Mouse (Mus musculus): ENCODE data around the gene Zfp964.
"Not testable (repeated sequence)": the region's sequence is repeated elsewhere in the genome, so short reads cannot be mapped to it uniquely, and the experiment has no call there.

Zfp964 gene

DNA sequence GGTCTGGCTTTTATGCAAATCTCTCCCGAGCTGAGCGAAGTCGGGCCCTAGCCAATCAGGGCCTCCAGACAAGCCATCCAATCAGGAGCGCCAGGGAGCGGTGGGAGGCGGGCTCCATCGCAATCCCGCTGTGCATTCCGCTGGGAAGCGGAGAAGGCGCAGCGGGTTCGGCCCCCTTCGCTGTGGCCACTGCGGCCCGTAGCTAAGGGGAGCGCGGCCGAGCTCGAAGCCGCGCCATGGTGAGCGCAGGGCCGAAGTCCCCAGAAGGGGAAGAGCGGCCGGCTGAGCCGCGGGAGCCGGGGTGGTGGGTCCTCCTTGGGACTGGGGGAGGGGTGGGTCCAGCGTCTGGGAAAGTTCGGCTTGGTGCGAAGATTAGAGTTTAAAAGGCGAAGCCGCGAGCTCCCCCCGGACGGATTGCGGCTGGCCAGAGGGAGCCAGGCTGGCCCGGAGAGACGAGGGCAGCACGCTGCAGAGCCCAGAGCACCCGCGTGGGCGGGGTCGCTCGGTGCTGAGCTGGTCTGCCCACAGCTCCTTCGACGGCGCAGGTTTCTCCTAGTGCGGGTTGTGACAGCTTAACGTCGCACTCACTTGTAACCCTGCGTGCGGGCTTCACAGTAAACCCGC, at the start of gene Zfp964:
Gene Zfp964 (plus strand): TSS at position 122 of the 624 bp plus-strand sequence.
- peak; percentile 47 to 69 for DNase-seq (ENCODE audit: low read depth in 2 of 2, low spot score in 2 of 2)

DNA sequence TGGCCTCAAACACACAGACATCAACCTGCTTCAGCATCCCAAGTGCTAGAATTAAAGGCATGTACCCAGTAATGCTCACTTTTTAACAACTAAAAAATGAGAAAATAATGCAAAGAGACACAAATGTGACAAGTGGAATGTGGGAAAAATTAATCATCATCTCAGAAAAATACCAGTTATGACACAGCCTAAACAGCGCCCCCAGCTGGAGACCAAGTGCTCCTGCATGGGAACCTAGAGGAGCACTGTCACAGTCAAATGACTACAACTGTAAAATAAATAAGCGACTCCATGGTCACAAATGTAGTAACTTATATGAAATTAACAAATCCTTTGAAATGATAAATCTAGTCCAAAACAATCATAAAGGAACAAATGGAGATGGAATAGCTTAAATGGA, 39.6 kb upstream of the Zfp964 start:
- DNase-seq (ENCODE audit: low read depth in 2 of 2, low spot score in 2 of 2): peak in 1 of 2 experiments; percentile 9

DNA sequence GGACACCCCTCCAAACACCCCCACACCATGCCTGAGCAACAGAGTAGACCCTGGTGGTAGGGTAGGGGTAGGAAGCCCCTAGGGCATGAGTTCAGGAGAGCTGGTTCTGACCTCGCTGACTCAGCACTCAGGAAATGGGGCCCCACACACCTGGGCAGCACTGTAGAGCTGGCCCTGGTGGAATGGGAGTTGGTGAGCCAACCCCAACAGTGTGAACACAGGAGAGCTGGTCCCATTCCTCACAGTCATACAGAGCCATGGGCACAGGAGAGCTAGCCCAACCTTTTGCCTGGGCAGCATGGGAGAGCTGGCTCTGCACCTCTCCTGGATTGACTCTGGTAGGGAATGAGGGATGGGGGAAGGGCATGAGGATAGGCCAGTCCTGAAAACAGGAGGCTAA, 36.2 kb upstream of the Zfp964 start:
- DNase-seq (ENCODE audit: low read depth in 2 of 2, low spot score in 2 of 2): no peak

DNA sequence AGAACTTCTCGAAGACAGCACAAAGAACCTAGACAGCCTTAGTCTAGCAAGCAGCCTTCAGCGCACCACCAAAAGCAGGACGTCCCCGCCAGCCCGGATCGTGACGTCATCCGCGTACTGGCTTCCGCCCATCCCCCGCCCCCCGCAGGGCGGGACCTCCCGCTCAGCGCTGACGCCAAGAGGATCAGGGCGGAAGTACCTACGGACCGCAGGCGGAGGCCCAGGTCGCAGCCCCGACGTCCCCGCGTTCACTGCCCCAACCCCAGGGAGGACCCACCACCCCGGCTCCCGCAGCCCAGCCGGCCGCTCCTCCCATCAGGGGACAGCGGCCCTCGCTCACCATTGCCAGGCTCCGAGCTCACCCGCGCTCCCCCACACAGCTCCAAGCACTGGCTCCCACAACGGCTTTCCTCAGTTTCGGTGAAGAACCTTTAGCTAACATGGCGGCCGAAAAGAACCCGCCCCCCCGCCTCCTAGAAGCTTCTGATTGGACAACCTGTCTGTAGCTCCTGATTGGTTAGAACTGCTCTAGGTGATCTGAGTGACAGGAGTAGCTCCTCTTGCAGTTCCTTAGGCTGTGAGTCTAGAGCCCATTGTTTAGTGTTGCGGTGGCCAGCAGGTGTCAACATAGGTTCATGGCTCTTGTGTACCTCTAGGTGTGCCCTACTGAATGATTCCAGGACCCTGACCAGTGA, 29.0 kb upstream of the Zfp964 start, which contains the start of gene Zfp868:
Gene Zfp868 (minus strand): TSS at position 454 of the 695 bp plus-strand sequence.
- peak; percentile 98 to 99 for DNase-seq (ENCODE audit: low read depth in 2 of 2, low spot score in 2 of 2)

DNA sequence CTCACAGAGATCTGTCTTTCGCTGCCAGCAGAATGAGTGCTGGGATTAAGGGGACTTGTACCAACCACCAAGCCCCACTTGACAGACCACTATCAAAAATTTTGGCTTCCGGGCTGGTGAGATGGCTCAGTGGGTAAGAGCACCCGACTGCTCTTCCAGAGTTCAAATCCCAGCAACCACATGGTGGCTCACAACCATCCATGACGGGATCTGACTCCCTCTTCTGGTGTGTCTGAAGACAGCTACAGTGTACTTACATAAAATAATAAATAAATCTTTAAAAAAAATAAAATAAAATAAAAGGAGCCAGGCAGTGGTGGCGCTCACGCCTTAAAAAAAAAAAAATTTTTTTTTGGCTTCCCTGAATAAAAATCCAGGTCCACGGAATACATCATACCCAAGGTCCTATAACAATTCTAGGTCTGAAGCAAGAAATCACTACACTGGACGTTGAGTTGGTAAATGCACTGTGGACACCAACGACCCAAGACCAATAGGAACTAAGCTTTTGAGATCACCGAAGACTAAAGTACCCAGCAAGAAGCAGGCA, 396 bp upstream of the Zfp964 start:
- no peak for DNase-seq (ENCODE audit: low read depth in 2 of 2, low spot score in 2 of 2)

DNA sequence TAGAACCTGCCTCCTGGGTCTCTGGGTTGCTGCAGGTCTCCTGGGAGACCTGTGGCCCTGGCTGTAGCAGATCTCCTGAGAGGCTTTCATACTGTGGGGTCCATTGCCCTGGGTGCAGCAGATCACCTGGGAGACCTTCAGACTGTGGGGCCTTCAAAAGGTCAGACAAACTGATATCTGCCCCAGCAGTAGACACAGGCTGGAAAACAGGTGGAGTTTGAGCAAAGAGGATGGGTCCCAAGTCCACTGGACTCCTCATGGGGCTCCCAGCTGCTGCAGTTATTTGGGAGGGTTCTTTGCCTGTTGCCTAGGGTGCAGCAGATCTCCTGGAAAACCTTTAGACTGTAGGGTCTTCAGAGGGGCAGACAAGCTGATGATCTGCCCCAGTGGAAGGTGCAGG, 7.0 kb downstream of the Zfp964 start:
- DNase-seq (ENCODE audit: low read depth in 2 of 2, low spot score in 2 of 2): no peak

DNA sequence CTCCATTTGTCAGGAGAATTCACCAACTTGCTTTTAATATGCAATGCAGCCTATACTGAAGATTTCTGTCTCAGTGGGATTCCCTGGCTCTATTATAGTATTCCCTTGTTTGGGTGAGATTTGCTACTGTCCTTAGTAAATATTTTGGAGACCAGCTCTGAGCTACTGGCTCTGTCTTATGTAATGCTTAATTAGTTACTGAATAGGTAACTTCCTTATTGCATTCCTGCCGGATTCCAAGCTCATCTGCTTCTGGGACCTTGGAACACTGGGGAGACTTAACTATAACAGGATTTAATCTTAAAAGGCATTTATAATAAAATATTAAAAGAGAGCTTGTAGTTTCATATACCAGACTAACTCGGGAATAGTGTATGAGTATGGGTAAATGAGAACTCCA, 10.8 kb downstream of the Zfp964 start:
- not testable (repeated sequence) for DNase-seq (ENCODE audit: low read depth in 2 of 2, low spot score in 2 of 2)

DNA sequence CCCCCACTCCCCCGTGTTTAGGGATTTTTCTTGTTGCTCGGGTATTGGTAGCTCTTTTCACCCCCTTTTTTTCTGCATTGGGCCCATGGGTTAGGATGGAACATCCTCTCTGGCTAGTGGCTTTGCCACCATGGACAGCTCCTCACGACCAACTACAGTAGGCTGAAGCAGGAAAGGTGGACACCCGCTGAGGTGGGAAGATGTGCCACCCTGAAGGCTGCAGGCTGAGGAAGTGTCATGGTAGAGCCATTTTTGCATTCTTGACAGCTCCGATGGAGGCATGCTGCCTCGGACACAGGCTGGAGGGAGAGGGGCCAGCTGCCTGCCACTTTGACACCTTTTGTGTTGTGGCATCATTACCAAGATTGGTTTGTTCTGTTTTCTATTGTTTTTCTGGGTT, 47.5 kb downstream of the Zfp964 start:
- no peak for DNase-seq (ENCODE audit: low read depth in 2 of 2, low spot score in 2 of 2)

DNA sequence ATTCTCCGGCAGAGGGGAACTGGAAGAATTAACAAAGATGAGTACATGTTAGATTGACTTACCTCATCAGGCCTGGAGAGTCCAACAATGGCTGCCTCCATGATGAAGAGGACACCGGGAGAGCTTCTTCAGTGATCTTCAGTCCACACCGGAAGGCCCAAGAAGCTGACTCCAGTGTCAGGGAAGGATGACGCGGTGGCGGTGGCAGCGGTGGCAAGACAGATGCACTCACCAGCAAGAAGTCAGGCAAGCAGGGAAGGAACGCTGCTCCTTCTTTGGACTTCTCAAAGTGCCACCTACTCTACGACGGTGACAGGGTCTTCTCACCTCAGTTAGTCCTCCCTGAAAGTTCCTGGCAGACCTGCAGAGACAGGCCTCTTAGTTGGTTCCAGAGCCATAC, 56.3 kb downstream of the Zfp964 start, which contains the start of gene Zfp869:
Gene Zfp869 (minus strand): TSS at position 101 of the 400 bp plus-strand sequence.
- not testable (repeated sequence) for DNase-seq (ENCODE audit: low read depth in 2 of 2, low spot score in 2 of 2)

DNA sequence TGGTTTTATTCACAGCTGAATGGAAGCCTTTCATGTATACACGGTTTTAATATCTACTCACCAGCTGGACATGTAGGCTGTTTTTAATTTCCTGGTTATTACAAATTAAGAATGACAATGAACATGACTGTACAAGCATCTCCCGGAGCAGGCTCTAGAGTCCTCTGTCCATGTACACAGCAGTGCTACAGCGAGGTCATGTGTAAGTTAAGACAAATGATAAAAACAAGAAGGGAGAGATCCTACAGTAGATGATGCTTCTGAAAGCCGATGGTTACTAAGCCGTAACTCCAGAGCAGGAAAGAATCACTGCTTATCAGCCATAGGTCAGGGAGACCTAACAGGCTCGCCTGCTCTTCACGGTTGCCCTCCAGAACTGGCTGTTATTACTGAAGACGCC, 59.2 kb downstream of the Zfp964 start:
- DNase-seq (ENCODE audit: low read depth in 2 of 2, low spot score in 2 of 2): no peak

DNA sequence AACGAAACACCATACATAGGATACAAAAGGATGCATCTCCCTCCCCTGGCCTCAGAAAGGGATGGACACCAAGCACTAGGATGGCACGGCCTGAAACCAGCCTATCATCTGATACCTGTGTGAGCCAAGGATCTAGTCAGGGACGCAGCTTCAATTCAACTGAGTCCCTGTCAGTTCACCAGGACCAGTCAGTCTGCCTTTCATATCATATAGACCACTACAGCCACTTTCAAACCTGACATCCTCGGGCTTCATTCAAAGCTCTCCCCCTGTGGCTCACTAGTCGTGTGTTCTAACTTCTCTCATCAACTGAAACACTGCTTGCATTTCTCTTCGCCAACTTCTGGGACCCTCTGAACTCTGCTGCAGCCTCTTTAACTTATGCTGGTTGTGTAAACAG, 61.1 kb downstream of the Zfp964 start:
- DNase-seq (ENCODE audit: low read depth in 2 of 2, low spot score in 2 of 2): no peak

Data from CD8-positive naive resting alpha-beta T cell, adult 2 months (primary cell).